In genomic region chr6:125385066-125385974, GRCm38 (mm10) we compare ENCODE assay signal across 8 mouse cellular contexts. TPM values are rescaled to one million over a fixed set of nuclear protein-coding genes. Genes with fewer than 3 reads are reported as not detected.
A peak's percentile ranks its signal among the peaks of the same experiment; 100 is the strongest.
DNase-seq lines count a peak whose midpoint lies in the region; ATAC-seq and TF ChIP-seq lines count a peak whose summit lies in the region.

No protein-coding gene starts in this region.

- peaks cover 4% of the 10 kb centered on the region for H3K4me1 ChIP-seq in neural tube, embryonic 12.5 days
- peaks cover 5% of the 10 kb centered on the region for H3K4me1 ChIP-seq in neural tube, embryonic 15.5 days

- H3K9me3 ChIP-seq in neural tube, embryonic 12.5 days, result no peaks in the 10 kb centered on the region
- H3K9me3 ChIP-seq in neural tube, embryonic 15.5 days (replicated peaks), result no peaks in the 10 kb centered on the region

- 57% methylated on average over 11 of the region's 11 CpGs for WGBS in neural tube, embryonic 12.5 days
- WGBS in neural tube, embryonic 15.5 days, result 61% methylated on average over 11 of the region's 11 CpGs

- H3K4me2 ChIP-seq in neural tube, embryonic 12.5 days (replicated peaks), result no peak overlapping the region
- H3K4me2 ChIP-seq in neural tube, embryonic 15.5 days, result no peak overlapping the region

- 0 out of 2 replicates have a peak, but pooled peaks have one; percentile 14 for ATAC-seq in neural tube, embryonic 12.5 days (ENCODE audit: low FRiP score, low read depth)
- no peak for ATAC-seq in neural tube, embryonic 15.5 days (ENCODE audit: low FRiP score)

- intact Hi-C loops in gastrocnemius, adult 2 months (cut with DNase I), result no loop called here

- no peak overlapping the region for H3K9ac ChIP-seq in neural tube, embryonic 12.5 days
- H3K9ac ChIP-seq in neural tube, embryonic 15.5 days (replicated peaks), result no peak overlapping the region

- TF ChIP-seq CTCF in gastrocnemius, adult 2 months (IDR thresholded peaks at IDR 0.05), result peak; percentile 56

- no peak overlapping the region for H3K27ac ChIP-seq in gastrocnemius, adult 2 months
- no peak overlapping the region for H3K27ac ChIP-seq in neural tube, embryonic 12.5 days
- H3K27ac ChIP-seq in neural tube, embryonic 15.5 days (replicated peaks), result no peak overlapping the region

- H3K27me3 ChIP-seq in neural tube, embryonic 12.5 days (replicated peaks), result peaks cover 30% of the 10 kb centered on the region
- peaks cover 25% of the 10 kb centered on the region for H3K27me3 ChIP-seq in neural tube, embryonic 15.5 days (replicated peaks)

- H3K4me3 ChIP-seq in gastrocnemius, adult 2 months, result no peak overlapping the region
- no peak overlapping the region for H3K4me3 ChIP-seq in neural tube, embryonic 12.5 days
- no peak overlapping the region for H3K4me3 ChIP-seq in neural tube, embryonic 15.5 days (replicated peaks)

- no peak for DNase-seq in gastrocnemius, adult 2 months
- DNase-seq in gastrocnemius, postnatal 25 days, result no peak
- peak; percentile 45 for DNase-seq in induced T-regulatory cell, adult 2 months (ENCODE audit: low read depth)
- peak; percentile 58 for DNase-seq in thymus, postnatal 14 days
- DNase-seq in urinary bladder, postnatal 10 days (ENCODE audit: low spot score), result no peak
- no peak for DNase-seq in cerebellum, adult 8-10 months

- H3K36me3 ChIP-seq in neural tube, embryonic 12.5 days, result no peaks in the 10 kb centered on the region
- no peaks in the 10 kb centered on the region for H3K36me3 ChIP-seq in neural tube, embryonic 15.5 days

RNA-seq across cellular contexts. Expression of gene Plekhg6, which starts 4.7 kb away (rescaled TPM):
- total RNA-seq in gastrocnemius, adult 2 months (2021), result not detected
- not detected for total RNA-seq in gastrocnemius, postnatal 25 days (2021)
- polyA plus RNA-seq in neural tube, embryonic 12.5 days (2016; fragmentation: Nextera tagmentation; extraction: Ambion mirVana), result 0.09 and 0.15 TPM in 2 replicates
- 0.23 and 0.70 TPM in 2 replicates for polyA plus RNA-seq in neural tube, embryonic 15.5 days (2015; fragmentation: Nextera tagmentation; extraction: Ambion mirVana)

RNA-seq across cellular contexts. Expression of gene Tnfrsf1a, which starts 36.2 kb away (rescaled TPM):
- 10 to 100 TPM; 25.8 to 26.2 TPM for total RNA-seq in gastrocnemius, adult 2 months (2021)
- 10 to 100 TPM; 26.7 to 33.7 TPM for total RNA-seq in gastrocnemius, postnatal 25 days (2021)
- 22.7 and 23.3 TPM in 2 replicates for polyA plus RNA-seq in neural tube, embryonic 12.5 days (2016; fragmentation: Nextera tagmentation; extraction: Ambion mirVana)
- polyA plus RNA-seq in neural tube, embryonic 15.5 days (2015; fragmentation: Nextera tagmentation; extraction: Ambion mirVana), result 13.6 and 28.4 TPM in 2 replicates

Comparison
In these comparisons a context has a peak if more than half of its experiments do, and no peak if none do; other contexts are left out.
1. DNase-seq: peak in induced T-regulatory cell, adult 2 months (single experiment) and thymus, postnatal 14 days (single experiment); none in gastrocnemius, adult 2 months (single experiment), gastrocnemius, postnatal 25 days (single experiment), urinary bladder, postnatal 10 days (single experiment) and cerebellum, adult 8-10 months (single experiment).